Mouse (Mus musculus): ENCODE measurements around the gene Arhgap9.

- TF ChIP-seq CTCF (IDR thresholded peaks at IDR 0.05; ENCODE audit: borderline replicate concordance, control insufficient read depth, extremely low read depth, insufficient read depth, low read length, poor library complexity) (no peak), POLR2A (IDR thresholded peaks at IDR 0.05; ENCODE audit: control insufficient read depth, extremely low read depth, insufficient read depth, low read length, poor library complexity) (no peak)
Observed at GRCm38 (mm10) chr10:127286730-127287129, 35.0 kb upstream of the Arhgap9 start.
